Mouse (Mus musculus) lung, embryonic 14.5 days (tissue): ENCODE measurements around the gene Pak1ip1. TPM values are rescaled to one million over a fixed set of nuclear protein-coding genes. Genes with fewer than 3 reads are reported as not detected.
A peak's percentile ranks its signal among the peaks of the same experiment; 100 is the strongest.

ENCODE experiments used
- ATAC-seq: fragments of 200-750 bp; cut with Nextera tagmentation; 2 replicates; pipeline ENCODE4 v1.8.0; 2017; ENCODE audit warnings: mild to moderate bottlenecking, moderate TSS enrichment, moderate library complexity; ENCODE audit not compliant: insufficient read depth
- DNase-seq: peaks from one replicate; pipeline ENCODE4 v3.0.0-alpha.2; 2015
- H3K27ac ChIP-seq: fragments of 300-500 bp; sonication (generic); 2 replicates; pipeline ENCODE4 v1.5.1; 2014; ENCODE audit warnings: low read depth, mild to moderate bottlenecking, moderate library complexity
- H3K27me3 ChIP-seq: fragments of 300-500 bp; sonication (generic); 2 replicates; pipeline ENCODE4 v1.6.1; 2014; ENCODE audit warnings: low read length, control low read depth; ENCODE audit not compliant: insufficient read depth
- H3K36me3 ChIP-seq: fragments of 300-500 bp; sonication (generic); 2 replicates; pipeline ENCODE4 v1.6.1; 2014; ENCODE audit warnings: control low read depth; ENCODE audit not compliant: insufficient read depth
- H3K4me1 ChIP-seq: fragments of 300-500 bp; sonication (generic); 2 replicates; pipeline ENCODE4 v1.6.1; 2014; ENCODE audit warnings: antibody characterized with exemption, control low read depth; ENCODE audit not compliant: insufficient read depth
- H3K4me2 ChIP-seq: fragments of 300-500 bp; sonication (generic); 2 replicates; pipeline ENCODE4 v1.6.1; 2014; ENCODE audit warnings: mild to moderate bottlenecking
- H3K4me3 ChIP-seq: fragments of 300-500 bp; sonication (generic); 2 replicates; pipeline ENCODE4 v1.5.1; 2014; ENCODE audit warnings: low read depth, low read length
- H3K9ac ChIP-seq: fragments of 300-500 bp; sonication (generic); 2 replicates; pipeline ENCODE4 v1.6.1; 2014
- H3K9me3 ChIP-seq: fragments of 300-500 bp; sonication (generic); 2 replicates; pipeline ENCODE4 v1.6.1; 2016; ENCODE audit warnings: low read depth, low read length, control low read depth
- CTCF ChIP-seq: IDR thresholded peaks from 2 replicates; pipeline ENCODE4 v1.5.1; 2016; ENCODE audit warnings: antibody characterized with exemption, low read depth
- WGBS: fragments of 180-500 bp; shearing (Covaris S2); extraction: QIAGEN DNeasy Blood & Tissue Kit; methylation state at CpG from one replicate; pipeline ENCODE4 v1.1.7; 2014; 5-methylcytosine and 5-hydroxymethylcytosine counted together
- polyA plus RNA-seq: library from polyadenylated mRNA; unstranded; fragments of >200 nt; fragmentation: Nextera tagmentation; extraction: Ambion mirVana; gene quantifications from 2 replicates; pipeline ENCODE4 v1.2.1, GENCODE M21; 2014

Gene Pak1ip1
- polyA plus RNA-seq, 1 experiment from 2014 or later = 62.4 TPM

DNA sequence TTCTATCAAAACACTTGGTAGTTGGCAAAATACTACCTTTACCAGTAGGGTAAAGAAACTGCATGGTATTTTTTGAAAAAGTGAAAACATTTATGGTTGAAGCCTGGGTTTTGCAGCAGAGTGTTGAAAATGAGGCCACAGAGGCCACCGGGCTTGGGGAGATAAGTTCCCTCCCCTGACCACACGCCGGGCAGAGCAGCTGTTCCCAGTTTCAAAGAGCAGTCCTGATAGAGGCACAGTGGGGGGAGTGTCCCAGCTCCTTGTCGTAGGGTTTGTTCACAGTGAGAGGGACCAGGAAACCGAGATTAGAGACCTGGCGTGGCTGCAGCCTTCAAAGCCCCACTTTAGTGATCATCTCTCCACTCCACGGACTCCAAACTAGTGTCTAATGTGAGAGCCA lies 19.7 kb downstream of the Pak1ip1 start:
- ATAC-seq = no peak
- no peak overlapping the region for H3K4me2 ChIP-seq
- WGBS = 54% methylated on average over 7 of the region's 7 CpGs
- no peak overlapping the region for H3K9ac ChIP-seq
- no peak overlapping the region for H3K27ac ChIP-seq
- no peaks in the 10 kb centered on the region for H3K9me3 ChIP-seq
- H3K4me1 ChIP-seq = peaks cover 7% of the 10 kb centered on the region
- no peak for TF ChIP-seq CTCF
- no peaks in the 10 kb centered on the region for H3K27me3 ChIP-seq
- no peak for DNase-seq
- no peak overlapping the region for H3K4me3 ChIP-seq
- H3K36me3 ChIP-seq = peaks cover 43% of the 10 kb centered on the region

DNA sequence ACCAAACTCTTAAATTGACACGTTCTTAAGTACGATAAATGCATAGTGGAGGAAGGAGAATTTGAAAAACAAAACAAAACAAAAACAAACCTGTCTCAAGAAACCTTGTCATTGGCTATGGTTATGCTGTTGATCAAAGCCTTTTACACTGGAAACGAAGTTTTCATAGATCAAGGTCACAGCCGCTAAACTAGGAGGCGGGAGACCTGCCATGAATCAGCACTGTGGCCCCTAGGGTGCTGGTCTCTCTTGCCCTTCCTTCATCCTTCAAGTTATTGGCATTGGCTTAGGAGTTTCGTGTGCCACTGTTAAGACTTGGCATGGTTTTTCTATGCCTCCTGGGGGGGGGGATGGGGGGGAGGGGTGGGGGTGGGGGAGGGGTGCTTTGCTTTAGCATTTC lies 20.8 kb downstream of the Pak1ip1 start:
- peaks cover 43% of the 10 kb centered on the region for H3K36me3 ChIP-seq
- H3K4me3 ChIP-seq = no peak overlapping the region
- no peak overlapping the region for H3K4me2 ChIP-seq
- no peak overlapping the region for H3K27ac ChIP-seq
- peaks cover 7% of the 10 kb centered on the region for H3K4me1 ChIP-seq
- TF ChIP-seq CTCF = no peak
- ATAC-seq (no peak), DNase-seq (no peak)
- WGBS = 84% methylated on average over 6 of the region's 6 CpGs
- H3K27me3 ChIP-seq = no peaks in the 10 kb centered on the region
- H3K9ac ChIP-seq = no peak overlapping the region
- H3K9me3 ChIP-seq = no peaks in the 10 kb centered on the region

DNA sequence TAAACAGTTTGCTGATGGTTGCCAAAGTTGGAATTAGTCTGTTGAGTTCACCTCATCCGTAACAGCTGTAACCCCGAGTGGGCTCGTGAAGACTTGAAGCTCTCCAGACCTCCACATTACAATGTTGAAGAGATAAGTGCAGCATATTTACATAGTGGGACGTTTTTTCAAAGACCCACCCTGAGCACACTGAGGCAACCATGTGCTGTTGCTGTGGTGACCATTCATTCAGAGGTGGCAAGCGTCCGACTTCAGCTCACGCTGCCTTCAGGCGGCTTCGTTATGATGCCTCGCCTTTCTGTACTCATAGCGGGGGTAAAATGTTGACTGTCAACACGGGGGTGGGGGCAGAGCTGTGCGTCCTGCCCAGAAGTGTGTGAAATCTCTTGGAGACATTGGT lies 21.3 kb downstream of the Pak1ip1 start:
- Histone ChIP-seq H3K27ac (no peak overlapping the region), H3K9ac (no peak overlapping the region), H3K4me3 (no peak overlapping the region), H3K4me1 (peaks cover 3% of the 10 kb centered on the region), H3K4me2 (no peak overlapping the region), H3K9me3 (no peaks in the 10 kb centered on the region), H3K27me3 (no peaks in the 10 kb centered on the region), H3K36me3 (peaks cover 43% of the 10 kb centered on the region)
- DNase-seq (no peak), ATAC-seq (no peak)
- WGBS = 79% methylated on average over 13 of the region's 13 CpGs
- no peak for TF ChIP-seq CTCF

DNA sequence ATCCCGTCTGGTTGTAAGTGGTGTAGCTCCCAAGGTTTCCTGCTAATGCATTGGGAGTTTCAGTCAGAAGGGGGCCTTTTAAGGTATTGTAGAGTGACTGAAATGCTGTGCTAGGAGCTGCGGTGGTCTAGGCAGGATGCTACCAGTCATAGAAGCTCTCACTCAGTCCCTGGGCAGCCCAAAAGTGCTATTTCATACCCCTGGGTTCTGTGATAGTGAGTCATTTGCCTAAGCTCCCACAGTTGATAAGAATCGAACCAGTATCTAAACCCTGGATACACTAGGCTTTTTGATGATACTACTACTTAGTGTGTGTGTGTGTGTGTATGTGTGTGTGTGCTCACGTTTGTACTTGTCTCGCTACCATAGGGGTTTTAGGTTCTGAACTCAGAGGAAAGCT lies 29.3 kb downstream of the Pak1ip1 start:
- H3K27ac ChIP-seq = no peak overlapping the region
- H3K4me3 ChIP-seq = no peak overlapping the region
- H3K4me1 ChIP-seq = no peaks in the 10 kb centered on the region
- H3K27me3 ChIP-seq = no peaks in the 10 kb centered on the region
- no peak for TF ChIP-seq CTCF
- no peak for ATAC-seq
- H3K9ac ChIP-seq = no peak overlapping the region
- 71% methylated on average over 5 of the region's 5 CpGs for WGBS
- no peaks in the 10 kb centered on the region for H3K36me3 ChIP-seq
- no peak overlapping the region for H3K4me2 ChIP-seq
- no peaks in the 10 kb centered on the region for H3K9me3 ChIP-seq
- DNase-seq = no peak

DNA sequence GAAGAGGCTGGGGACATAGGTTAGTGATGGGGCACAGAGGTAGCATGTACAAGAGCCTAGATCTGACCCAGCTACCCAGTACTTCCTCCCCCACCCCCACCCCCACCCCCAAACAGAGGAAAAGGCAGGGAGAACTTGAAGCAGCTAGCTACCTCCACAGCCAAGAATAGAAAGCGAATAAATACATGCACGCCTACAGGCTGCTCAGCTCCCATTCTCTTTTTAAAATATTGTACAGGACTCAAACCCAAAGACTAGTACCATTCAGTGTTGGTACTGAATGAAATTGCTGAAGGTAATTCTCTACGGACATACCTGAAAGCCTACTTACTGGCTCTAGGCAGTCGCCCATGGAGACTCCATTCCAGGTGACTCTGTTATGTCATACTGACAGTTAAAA lies 41.7 kb downstream of the Pak1ip1 start:
- no peak for ATAC-seq
- Histone ChIP-seq H3K27ac (no peak overlapping the region), H3K4me2 (no peak overlapping the region), H3K4me3 (no peak overlapping the region), H3K27me3 (no peaks in the 10 kb centered on the region), H3K9me3 (no peaks in the 10 kb centered on the region), H3K4me1 (no peaks in the 10 kb centered on the region), H3K36me3 (no peaks in the 10 kb centered on the region), H3K9ac (no peak overlapping the region)
- TF ChIP-seq CTCF = no peak
- WGBS = 91% methylated on average over 4 of the region's 4 CpGs
- DNase-seq = no peak

DNA sequence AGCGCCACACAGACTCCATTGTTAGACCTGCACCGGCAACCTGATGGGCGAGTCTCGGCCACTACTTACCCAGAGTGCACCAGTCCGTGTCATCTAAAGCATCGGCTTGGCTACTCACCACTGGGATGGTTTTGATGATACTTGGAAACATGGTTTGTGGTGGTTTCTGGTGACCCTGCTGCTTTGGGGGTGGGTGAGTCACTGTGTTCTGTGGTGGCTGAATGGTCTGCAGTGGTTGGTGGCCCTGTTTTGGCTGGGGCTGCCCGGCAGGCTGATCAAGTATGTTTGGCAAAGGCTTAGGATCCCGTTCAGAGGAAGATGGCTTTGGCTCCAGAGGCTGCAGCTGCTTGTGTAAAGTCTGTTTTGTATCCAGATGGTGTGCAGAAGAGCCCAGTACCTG lies 45.1 kb downstream of the Pak1ip1 start:
- Histone ChIP-seq H3K9me3 (no peaks in the 10 kb centered on the region), H3K4me1 (no peaks in the 10 kb centered on the region), H3K36me3 (no peaks in the 10 kb centered on the region), H3K27ac (no peak overlapping the region), H3K4me3 (no peak overlapping the region), H3K4me2 (no peak overlapping the region), H3K9ac (no peak overlapping the region), H3K27me3 (no peaks in the 10 kb centered on the region)
- 87% methylated on average over 8 of the region's 8 CpGs for WGBS
- DNase-seq = no peak
- TF ChIP-seq CTCF = no peak
- ATAC-seq = no peak

DNA sequence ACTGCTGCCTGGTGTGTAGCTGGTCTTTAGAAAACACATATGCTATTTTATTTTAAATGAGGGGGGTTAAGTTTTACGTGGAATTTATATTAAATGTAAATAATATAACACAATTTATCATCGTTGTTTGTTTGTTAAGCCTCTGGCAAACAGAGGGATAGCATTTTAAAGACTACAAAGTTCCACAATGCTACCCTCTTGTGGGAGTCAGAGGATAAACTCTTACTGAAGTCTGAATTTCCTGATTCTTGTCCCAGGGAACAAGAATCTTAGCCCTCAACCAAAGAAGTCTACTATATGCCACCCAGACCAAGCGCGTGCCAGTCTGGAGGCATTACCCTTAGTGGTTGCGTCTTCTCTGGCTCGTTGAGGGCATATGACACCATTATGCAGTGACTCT lies 46.5 kb downstream of the Pak1ip1 start:
- peak; percentile 3 for DNase-seq
- H3K9ac ChIP-seq = no peak overlapping the region
- no peak for TF ChIP-seq CTCF
- 80% methylated on average over 6 of the region's 6 CpGs for WGBS
- H3K4me3 ChIP-seq = no peak overlapping the region
- H3K27me3 ChIP-seq = no peaks in the 10 kb centered on the region
- H3K9me3 ChIP-seq = no peaks in the 10 kb centered on the region
- H3K4me2 ChIP-seq = no peak overlapping the region
- H3K36me3 ChIP-seq = no peaks in the 10 kb centered on the region
- H3K27ac ChIP-seq = no peak overlapping the region
- ATAC-seq = no peak
- no peaks in the 10 kb centered on the region for H3K4me1 ChIP-seq

DNA sequence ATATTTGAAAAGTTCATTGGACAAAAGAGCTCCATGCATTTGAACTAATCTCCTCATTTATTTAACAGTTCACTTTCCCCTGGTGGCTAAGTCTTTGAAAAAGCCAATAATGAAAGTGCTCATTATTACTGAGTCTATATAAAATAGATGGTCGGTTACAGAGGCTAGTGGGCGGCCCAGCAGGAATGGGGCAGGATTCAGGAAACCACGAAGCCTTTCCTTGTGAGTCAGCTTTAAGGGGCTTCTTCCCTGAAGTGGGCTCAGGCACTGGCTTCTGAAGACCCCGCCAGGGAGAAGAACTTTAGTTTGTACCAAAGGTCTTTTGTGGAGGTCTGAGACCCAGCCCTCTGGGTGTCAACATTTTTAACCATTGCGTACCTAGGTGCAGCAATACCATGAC lies 51.1 kb downstream of the Pak1ip1 start:
- H3K4me3 ChIP-seq = no peak overlapping the region
- H3K4me2 ChIP-seq = no peak overlapping the region
- H3K4me1 ChIP-seq = no peaks in the 10 kb centered on the region
- H3K9ac ChIP-seq = no peak overlapping the region
- no peaks in the 10 kb centered on the region for H3K27me3 ChIP-seq
- H3K9me3 ChIP-seq = no peaks in the 10 kb centered on the region
- H3K27ac ChIP-seq = no peak overlapping the region
- no peak for TF ChIP-seq CTCF
- ATAC-seq (no peak), DNase-seq (no peak)
- 66% methylated on average over 5 of the region's 5 CpGs for WGBS
- H3K36me3 ChIP-seq = no peaks in the 10 kb centered on the region

Other genes starting within 250 kb of the Pak1ip1 start
- 2.5 and 3.2 TPM in 2 replicates for gene Gcnt2, start 141.3 kb upstream of the Pak1ip1 start, polyA plus RNA-seq
- gene Tmem14c, start 15.3 kb downstream of the Pak1ip1 start, polyA plus RNA-seq = 224 and 229 TPM in 2 replicates
- 0.93 and 1.2 TPM in 2 replicates for gene Mak, start 78.7 kb downstream of the Pak1ip1 start, polyA plus RNA-seq
- gene Gcm2, start 110.0 kb downstream of the Pak1ip1 start, polyA plus RNA-seq = not detected in 2 replicates
- 0.11 TPM in 1 of 2 replicates, not detected in the other for gene Sycp2l, start 113.3 kb downstream of the Pak1ip1 start, polyA plus RNA-seq
- 4.4 and 5.4 TPM in 2 replicates for gene Elovl2, start 219.4 kb downstream of the Pak1ip1 start, polyA plus RNA-seq
- gene Smim13, start 248.8 kb downstream of the Pak1ip1 start, polyA plus RNA-seq = 11.9 and 12.0 TPM in 2 replicates